Mouse (Mus musculus) spleen, adult 2 months (tissue): ENCODE data around the gene Slc25a44.

Experiments used
- CTCF ChIP-seq: fragments of 200-500 bp; IDR thresholded peaks from 2 replicates; pipeline ENCODE4 v1.5.1; 2011; ENCODE audit warnings: mild to moderate bottlenecking, inconsistent platforms; ENCODE audit not compliant: insufficient read depth, insufficient read length, insufficient replicate concordance; ENCODE audit errors: extremely low read depth
- POLR2A ChIP-seq: fragments of 200-500 bp; IDR thresholded peaks from 2 replicates; pipeline ENCODE4 v1.6.1; 2011; ENCODE audit warnings: low read depth, low read length, inconsistent platforms

DNA sequence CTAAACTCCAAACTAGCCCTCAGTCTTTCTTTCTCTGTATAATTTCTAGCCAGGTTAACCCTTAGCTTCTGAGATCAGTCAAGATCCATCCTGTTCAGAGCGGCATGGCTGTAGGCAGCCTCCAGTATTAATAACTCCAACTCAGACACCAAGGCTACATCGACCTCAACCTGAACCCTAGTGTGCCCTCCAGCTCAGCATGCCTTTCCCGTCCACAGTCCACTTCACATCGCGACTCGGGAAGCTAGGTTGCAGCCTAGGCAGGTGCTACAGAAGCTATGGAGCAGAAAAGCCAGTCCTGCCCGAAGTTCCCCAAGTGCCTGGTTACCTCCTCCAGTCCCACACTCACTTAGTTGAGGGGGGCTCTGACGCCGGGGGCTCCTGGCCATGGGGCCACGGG lies 12.5 kb upstream of the Slc25a44 start:
- TF ChIP-seq POLR2A (no peak), CTCF (no peak)
